Mouse (Mus musculus): ENCODE results near the gene Sertad4.

- TF ChIP-seq CTCF (IDR thresholded peaks at IDR 0.05; ENCODE audit: extremely low read depth, insufficient read depth, insufficient read length, insufficient replicate concordance) = no peak
- no peak for TF ChIP-seq POLR2A (IDR thresholded peaks at IDR 0.05; ENCODE audit: low read depth, low read length)
Observed at GRCm38 (mm10) chr1:192861305-192861960, 5.9 kb upstream of the Sertad4 start.
